Mouse (Mus musculus): ENCODE measurements around the gene Plch1.

Gene Plch1

GRCm38 (mm10) chr3:63692727-63693126 lies 206.5 kb downstream of the Plch1 start:
- no peak for DNase-seq (ENCODE audit: low spot score in 2 of 2)

GRCm38 (mm10) chr3:63668779-63669178 lies 230.5 kb downstream of the Plch1 start:
- DNase-seq (ENCODE audit: low spot score in 2 of 2), result no peak

GRCm38 (mm10) chr3:63665307-63665706 lies 234.0 kb downstream of the Plch1 start:
- no peak for DNase-seq (ENCODE audit: low spot score in 2 of 2)

GRCm38 (mm10) chr3:63664575-63665243 lies 234.6 kb downstream of the Plch1 start:
- no peak for DNase-seq (ENCODE audit: low spot score in 2 of 2)
